Mouse (Mus musculus): ENCODE results near the gene Tmem266.

Gene Tmem266

GRCm38 (mm10) chr9:55398985-55399554 lies 72.4 kb downstream of the Tmem266 start:
- DNase-seq (ENCODE audit: low read depth in 2 of 2, low spot score in 2 of 2): no peak

DNA sequence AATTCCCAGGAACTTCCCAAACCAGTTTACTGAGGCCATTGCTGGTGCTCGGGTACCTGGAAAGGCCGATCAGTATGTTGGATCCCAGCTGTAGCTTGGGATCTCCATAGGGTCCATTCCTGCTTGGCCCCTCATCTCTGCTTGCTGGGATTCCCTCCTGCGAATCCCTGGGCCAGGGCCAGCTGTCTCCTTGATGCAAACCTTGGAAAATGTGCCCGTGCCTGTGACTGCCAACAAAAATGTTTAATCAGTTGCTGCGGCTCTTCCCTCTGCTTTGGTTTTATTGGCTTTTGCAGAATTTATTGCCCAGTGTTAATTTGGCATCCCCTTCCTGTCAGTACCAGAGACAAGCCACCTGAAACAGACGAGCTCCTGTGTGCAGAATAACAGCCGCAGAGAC lies 75.6 kb downstream of the Tmem266 start:
- DNase-seq (ENCODE audit: low read depth in 2 of 2, low spot score in 2 of 2): no peak

GRCm38 (mm10) chr9:55404256-55404655 lies 77.5 kb downstream of the Tmem266 start:
- no peak for DNase-seq (ENCODE audit: low read depth in 2 of 2, low spot score in 2 of 2)

DNA sequence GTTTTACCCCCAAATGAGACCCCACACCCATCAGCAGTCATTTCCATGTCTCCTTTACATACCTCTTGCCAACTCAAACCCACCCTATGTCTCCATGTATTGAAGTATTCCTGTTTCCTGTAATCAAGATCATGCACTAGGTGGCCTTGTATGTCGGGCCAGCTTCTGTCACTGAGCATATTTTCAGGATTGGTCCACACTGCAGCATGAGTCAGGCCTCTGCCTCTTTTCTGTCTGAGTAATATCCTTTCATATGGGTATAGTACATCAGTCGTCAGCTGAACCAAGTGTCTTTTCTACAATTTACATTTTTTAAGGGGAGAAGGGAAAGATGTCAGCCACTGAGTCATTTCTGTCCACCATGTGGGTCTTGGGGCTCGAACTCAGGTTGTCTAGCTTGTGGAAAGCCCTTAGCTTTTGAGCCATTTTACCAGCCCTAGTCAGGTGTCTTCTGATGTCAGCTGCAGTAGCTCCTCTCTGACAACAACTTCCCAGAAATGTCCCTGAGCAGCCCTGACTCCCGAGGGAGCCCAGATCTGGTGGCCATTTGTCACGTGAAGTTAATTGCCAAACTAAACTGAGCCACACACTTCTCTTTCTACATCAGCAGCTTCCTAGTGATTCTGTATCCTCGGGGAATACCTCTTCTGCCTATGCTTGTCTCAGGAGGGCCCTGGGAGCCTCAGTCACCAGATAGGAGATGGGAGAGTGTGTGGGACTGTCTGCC lies 78.4 kb downstream of the Tmem266 start:
- no peak for DNase-seq (ENCODE audit: low read depth in 2 of 2, low spot score in 2 of 2)

- no peak for DNase-seq (ENCODE audit: low read depth in 2 of 2, low spot score in 2 of 2)
These were observed 80.1 kb downstream of the Tmem266 start for GRCm38 (mm10) chr9:55406773-55407172.

DNA sequence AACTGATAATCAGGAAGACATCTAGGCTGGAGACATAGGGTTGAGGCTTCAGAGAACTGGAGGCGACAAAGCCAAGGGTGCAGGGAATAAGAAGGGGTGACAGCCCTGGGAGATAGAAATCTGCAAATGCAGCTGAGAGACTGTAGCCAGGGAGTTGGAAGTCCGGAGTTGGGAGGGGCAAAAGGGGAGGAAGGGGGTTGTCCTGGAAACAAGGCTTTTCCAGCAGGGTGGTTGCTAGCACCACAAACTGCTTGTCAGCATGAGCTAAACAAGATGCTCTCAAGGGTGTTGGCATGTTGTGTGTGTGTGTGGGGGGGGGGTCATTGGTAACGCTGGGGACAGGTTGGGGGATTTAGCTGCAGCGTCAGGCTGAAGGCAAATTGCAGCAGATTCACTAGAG lies 82.1 kb downstream of the Tmem266 start:
- DNase-seq (ENCODE audit: low read depth in 2 of 2, low spot score in 2 of 2): no peak

DNA sequence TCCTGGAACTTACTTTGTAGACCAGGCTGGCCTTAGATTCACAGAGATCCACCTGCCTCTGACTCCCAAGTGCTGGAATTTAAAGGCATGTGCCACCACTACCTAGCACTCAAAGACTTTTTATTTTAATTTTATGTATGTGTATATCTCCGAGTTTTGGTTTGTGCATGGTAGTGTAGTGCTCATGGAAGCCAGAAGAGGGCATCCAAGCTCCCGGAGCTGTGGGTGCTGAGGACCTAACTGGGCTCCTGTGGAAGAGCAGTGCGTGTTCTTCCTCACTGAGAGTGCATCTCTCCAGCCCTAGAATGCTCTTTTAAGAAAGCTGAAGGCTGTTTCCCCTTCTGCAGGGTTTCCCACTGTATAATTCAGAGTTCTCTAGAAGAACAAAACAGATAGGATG lies 83.1 kb downstream of the Tmem266 start:
- DNase-seq (ENCODE audit: low read depth in 2 of 2, low spot score in 2 of 2): no peak

GRCm38 (mm10) chr9:55410430-55410829 lies 83.7 kb downstream of the Tmem266 start:
- DNase-seq (ENCODE audit: low read depth in 2 of 2, low spot score in 2 of 2): no peak

DNA sequence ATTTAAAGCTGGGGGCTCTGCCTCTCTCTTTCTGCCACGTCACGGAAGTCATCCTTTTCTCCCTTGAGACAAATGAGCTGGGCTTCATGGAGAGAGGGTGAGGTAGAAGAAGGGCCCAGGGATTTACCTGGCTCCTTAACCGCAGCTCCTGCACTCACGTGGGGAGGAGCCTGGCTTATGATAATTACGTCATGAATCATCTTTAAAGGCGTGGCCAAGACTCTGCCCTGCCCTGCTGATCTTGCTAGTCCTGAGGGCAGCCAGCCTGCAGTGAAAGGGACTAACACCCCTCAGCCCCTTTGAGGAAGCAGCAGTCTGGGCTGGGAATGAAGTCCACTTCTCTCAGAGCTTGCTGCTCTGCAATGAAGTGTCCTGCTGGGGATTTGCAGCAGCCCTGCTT lies 84.4 kb downstream of the Tmem266 start:
- no peak for DNase-seq (ENCODE audit: low read depth in 2 of 2, low spot score in 2 of 2)

- no peak for DNase-seq (ENCODE audit: low read depth in 2 of 2, low spot score in 2 of 2)
These were observed 95.1 kb downstream of the Tmem266 start for GRCm38 (mm10) chr9:55421786-55422185.

DNA sequence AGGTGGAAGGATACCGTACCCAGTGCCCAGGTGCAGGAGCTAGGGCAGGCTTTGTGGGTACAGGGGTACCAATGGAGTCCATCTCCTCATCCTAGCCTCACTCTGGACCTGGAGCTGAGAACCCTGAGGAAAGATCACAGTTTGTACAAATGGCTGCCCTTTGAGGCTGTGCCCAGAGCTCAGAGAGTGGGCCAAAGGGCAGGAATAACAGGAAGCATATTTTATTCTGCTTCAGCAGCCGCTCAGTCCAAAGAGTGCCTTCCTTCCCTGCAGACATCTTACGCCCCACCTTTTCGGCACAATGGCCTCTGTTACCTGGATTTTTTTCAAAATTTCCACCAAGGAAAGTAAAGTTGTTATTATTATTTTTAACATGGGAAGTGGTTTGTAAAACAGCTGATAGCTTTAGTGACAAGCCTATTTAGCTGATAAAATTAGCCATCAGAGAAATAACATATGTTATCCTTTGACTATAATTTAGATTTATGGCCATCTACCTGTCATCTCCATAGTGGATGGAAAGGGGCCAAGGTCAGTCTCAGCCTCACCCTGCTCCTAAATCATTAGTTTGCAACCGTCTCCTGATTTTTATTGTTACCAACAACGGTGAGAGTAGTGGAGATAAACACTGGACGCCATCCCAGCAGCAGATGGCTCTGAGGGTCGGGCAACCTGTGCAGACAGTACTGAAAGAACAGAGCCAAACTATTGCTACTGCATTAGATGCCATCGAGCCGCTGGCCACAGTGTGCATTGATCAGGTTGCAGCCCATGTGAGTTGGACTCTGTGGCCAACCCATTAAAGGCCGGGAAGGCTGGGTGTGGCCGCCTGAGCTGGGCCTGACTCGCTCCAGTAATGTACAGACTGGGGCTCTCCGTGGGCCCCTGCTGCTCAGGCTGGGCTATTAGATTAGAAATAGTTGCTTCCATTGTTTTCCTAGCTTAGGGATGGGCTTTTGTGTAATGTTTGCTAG lies 97.0 kb downstream of the Tmem266 start:
- no peak for DNase-seq (ENCODE audit: low read depth in 2 of 2, low spot score in 2 of 2)

DNA sequence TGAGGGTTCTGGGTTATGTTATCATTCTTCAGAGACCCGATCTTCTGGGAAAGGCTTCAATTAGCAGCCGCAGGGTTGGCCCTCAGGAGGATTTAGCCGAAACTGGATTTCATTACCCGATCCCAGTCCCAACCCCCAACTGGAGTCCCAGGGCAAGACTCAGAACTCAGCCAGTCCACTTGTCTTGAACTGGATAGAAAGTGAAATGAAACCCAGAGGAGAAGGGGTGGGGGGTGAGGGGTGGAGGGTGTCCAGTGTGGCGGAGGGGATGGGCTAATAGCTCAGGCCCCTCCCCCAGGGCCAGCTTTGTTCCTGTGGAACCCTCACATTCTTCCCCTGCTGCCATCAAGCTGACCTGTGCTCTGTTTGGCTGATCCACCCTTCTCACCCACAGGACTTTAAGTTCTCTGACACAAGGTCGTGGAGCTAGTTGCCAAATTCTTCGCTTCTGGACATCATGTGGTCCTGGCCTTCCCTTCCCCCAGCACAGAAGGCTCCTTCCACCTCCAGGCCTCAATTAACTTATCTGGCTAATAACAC lies 98.6 kb downstream of the Tmem266 start:
- DNase-seq (ENCODE audit: low read depth in 2 of 2, low spot score in 2 of 2): no peak

DNA sequence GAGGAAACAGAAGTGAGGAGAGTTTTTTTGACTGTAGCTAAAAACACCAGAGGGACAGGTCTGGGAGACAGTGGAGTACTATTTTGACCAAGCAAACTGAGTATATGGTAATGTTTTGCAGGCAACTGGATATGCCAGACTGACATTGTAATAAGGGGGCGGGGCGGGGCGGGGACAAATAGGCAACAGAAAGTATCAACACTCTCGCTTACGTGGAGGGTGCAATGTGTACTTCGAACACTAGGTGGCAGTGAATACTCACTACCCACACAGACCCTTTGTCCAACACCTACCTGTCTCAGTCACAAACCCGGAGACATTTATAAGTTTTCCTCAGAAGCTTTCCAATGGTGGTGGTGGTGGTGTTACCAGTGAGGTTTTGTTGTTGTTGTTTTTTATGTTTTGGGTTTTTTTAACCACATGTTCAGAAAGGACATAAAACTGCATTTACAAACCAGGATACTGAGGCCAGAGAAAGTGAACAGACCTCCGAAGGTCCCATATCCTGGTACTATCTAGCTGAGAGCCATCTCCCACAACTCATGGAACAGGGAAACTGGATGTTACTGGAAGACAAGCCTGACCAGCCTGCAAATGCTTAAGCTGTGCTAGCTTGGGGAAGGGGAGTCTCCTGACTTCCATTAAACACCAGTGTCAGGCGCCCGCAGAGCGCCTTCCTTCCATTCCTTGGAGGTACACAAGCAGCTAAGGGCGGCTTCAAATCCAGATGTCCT lies 102.7 kb downstream of the Tmem266 start:
- DNase-seq (ENCODE audit: low read depth in 2 of 2, low spot score in 2 of 2): peak; percentile 37 to 59

GRCm38 (mm10) chr9:55430133-55430532 lies 103.4 kb downstream of the Tmem266 start:
- no peak for DNase-seq (ENCODE audit: low read depth in 2 of 2, low spot score in 2 of 2)

DNA sequence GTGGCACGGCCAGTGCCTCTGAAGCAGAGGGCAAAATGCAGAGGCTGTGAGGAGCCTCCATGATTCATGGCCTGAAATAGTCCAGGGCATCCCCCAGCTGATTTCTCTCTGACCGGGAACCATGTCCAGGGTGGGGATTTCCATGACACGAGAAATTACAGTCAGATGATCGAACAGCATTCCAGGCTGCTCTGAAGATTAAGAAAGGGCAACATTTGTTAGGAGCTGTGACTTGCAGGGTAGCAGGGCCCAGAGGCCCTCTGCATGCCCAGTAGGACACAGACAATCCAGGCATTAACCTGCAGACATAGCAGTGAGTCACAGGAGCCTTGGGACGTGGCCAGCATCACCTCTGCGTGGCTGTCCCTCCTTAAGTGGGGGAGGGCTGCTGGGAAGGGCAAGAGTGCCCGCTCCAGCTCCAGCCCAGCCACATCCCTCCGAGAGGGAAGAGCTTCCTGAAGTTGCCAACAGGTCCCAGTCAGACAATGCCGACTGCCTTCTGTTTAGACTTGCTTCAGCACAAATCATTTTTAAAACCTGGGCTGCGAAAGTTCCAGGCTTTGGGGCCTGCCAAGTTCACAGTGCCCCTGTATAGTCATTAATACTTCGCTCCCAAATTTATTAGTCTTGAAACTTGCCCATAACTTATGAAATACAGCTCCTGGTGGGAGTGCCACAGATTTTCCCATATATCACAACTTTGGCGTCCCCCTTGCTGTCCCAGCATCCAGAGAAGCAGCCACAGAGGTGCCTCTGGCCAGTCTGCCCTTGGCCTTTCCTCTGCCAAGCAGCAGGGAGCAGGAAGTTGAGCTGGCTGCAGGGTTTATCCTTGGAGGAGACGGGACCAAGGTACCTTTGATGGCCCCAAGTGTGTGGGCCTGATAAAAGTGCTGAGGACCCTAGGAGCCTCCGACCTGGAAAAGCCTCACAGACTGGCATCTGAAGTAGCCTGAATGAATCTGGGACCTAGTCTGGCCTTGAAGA lies 105.9 kb downstream of the Tmem266 start:
- DNase-seq (ENCODE audit: low read depth in 2 of 2, low spot score in 2 of 2): no peak

- no peak for DNase-seq (ENCODE audit: low read depth in 2 of 2, low spot score in 2 of 2)
These were observed 107.2 kb downstream of the Tmem266 start for GRCm38 (mm10) chr9:55433875-55434274.

DNA sequence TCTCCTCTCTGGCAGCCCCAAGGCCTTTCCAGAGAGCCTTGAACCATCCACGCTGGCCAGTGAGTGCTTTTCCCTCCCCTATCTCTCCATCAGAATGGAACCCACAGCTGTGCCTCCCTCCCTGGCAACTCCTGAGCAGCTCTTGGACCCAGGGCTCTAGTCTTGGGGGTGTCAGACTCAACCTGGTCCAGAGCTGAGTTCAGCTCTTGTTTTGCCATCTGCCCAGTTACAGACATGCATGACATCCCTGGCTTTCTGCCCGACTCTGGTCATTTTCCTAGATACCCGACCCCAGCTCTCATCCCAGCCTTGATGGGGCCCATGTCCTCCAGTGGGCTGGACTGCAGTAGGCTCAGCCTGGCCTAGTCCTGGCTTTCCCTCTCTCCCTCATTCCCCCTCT lies 111.7 kb downstream of the Tmem266 start:
- no peak for DNase-seq (ENCODE audit: low read depth in 2 of 2, low spot score in 2 of 2)

GRCm38 (mm10) chr9:55439206-55439780 lies 112.6 kb downstream of the Tmem266 start:
- no peak for DNase-seq (ENCODE audit: low read depth in 2 of 2, low spot score in 2 of 2)

GRCm38 (mm10) chr9:55447509-55447908 lies 120.8 kb downstream of the Tmem266 start:
- no peak for DNase-seq (ENCODE audit: low read depth in 2 of 2, low spot score in 2 of 2)
